Mouse (Mus musculus) limb, embryonic 10.5 days (tissue): ENCODE measurements at regions not wholly inside any gene's neighbourhood (a gene's known extent, or its start where the extent isn't known, plus 50 kb on each side); places are given as distances from the start of the nearest gene placed in this dataset.

Experiments
- DNase-seq: peaks from one replicate; pipeline ENCODE4 v3.0.0-alpha.2; 2017; ENCODE audit warnings: low spot score
- H3K27ac ChIP-seq: fragments of 300-500 bp; sonication (generic); 2 replicates; pipeline ENCODE4 v1.5.1; 2016; ENCODE audit warnings: mild to moderate bottlenecking
- H3K27me3 ChIP-seq: fragments of 300-500 bp; sonication (generic); 2 replicates; pipeline ENCODE4 v1.6.1; 2016; ENCODE audit warnings: low read depth, mild to moderate bottlenecking; ENCODE audit not compliant: poor library complexity, severe bottlenecking
- H3K36me3 ChIP-seq: fragments of 300-500 bp; sonication (generic); 2 replicates; pipeline ENCODE4 v1.6.1; 2016; ENCODE audit warnings: mild to moderate bottlenecking, moderate library complexity
- H3K4me1 ChIP-seq: fragments of 300-500 bp; sonication (generic); 2 replicates; pipeline ENCODE4 v1.6.1; 2016
- H3K4me3 ChIP-seq: fragments of 300-500 bp; sonication (generic); 2 replicates; pipeline ENCODE4 v1.5.1; 2016; ENCODE audit warnings: mild to moderate bottlenecking, moderate library complexity
- H3K9me3 ChIP-seq: fragments of 300-500 bp; sonication (generic); replicated peaks from 2 replicates; pipeline ENCODE4 v1.6.1; 2016; ENCODE audit warnings: mild to moderate bottlenecking
- WGBS: fragments of 180-500 bp; shearing (Covaris S2); methylation state at CpG from one replicate; pipeline ENCODE4 v1.1.7; 2016; 5-methylcytosine and 5-hydroxymethylcytosine counted together

- H3K9me3 ChIP-seq = no peaks in the 10 kb centered on the region
- H3K27ac ChIP-seq = no peak overlapping the region
- WGBS = 75% methylated on average over 8 of the region's 8 CpGs
- no peak overlapping the region for H3K4me3 ChIP-seq
- H3K36me3 ChIP-seq = no peaks in the 10 kb centered on the region
- DNase-seq = no peak
- no peaks in the 10 kb centered on the region for H3K27me3 ChIP-seq
- H3K4me1 ChIP-seq = no peaks in the 10 kb centered on the region
Measured at GRCm38 (mm10) chr6:111621684-111622480, 651.7 kb upstream of the Lmcd1 start.

GRCm38 (mm10) chr6:111622481-111623139, 650.9 kb upstream of the Lmcd1 start:
- Histone ChIP-seq H3K36me3 (no peaks in the 10 kb centered on the region), H3K9me3 (no peaks in the 10 kb centered on the region), H3K27ac (no peak overlapping the region), H3K27me3 (no peaks in the 10 kb centered on the region), H3K4me3 (no peak overlapping the region), H3K4me1 (no peaks in the 10 kb centered on the region)
- no peak for DNase-seq
- WGBS = 91% methylated on average over 7 of the region's 7 CpGs

GRCm38 (mm10) chr6:111623140-111623497, 650.4 kb upstream of the Lmcd1 start:
- no peak overlapping the region for H3K4me3 ChIP-seq
- no peaks in the 10 kb centered on the region for H3K36me3 ChIP-seq
- WGBS = 91% methylated on average over 4 of the region's 4 CpGs
- no peak overlapping the region for H3K27ac ChIP-seq
- no peaks in the 10 kb centered on the region for H3K4me1 ChIP-seq
- DNase-seq = no peak
- no peaks in the 10 kb centered on the region for H3K27me3 ChIP-seq
- no peaks in the 10 kb centered on the region for H3K9me3 ChIP-seq

- H3K4me3 ChIP-seq = no peak overlapping the region
- H3K9me3 ChIP-seq = no peaks in the 10 kb centered on the region
- no peak overlapping the region for H3K27ac ChIP-seq
- H3K4me1 ChIP-seq = no peaks in the 10 kb centered on the region
- no peaks in the 10 kb centered on the region for H3K36me3 ChIP-seq
- H3K27me3 ChIP-seq = no peaks in the 10 kb centered on the region
- no peak for DNase-seq
Measured at GRCm38 (mm10) chr6:111625501-111625900, 648.1 kb upstream of the Lmcd1 start.

DNA sequence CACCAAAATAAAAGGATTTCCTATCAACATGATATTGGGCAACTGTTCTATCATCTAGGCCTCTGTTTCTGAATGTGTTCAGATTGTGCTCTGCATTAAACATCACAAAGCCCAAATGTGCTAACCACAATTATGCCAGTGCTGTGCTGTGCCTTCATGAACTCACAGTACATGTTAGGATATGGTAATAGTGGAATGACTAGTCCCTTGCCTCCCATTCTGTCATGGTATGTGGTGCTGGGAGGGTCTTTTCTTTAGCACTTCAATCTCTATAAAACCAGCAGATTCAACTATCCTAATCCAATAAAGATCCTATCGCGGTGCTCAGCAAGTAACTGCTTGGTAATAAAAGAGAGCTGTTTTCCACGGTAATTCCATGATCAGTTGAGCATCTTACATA, 620.8 kb upstream of the Lmcd1 start:
- H3K27me3 ChIP-seq = no peaks in the 10 kb centered on the region
- 95% methylated on average over 3 of the region's 3 CpGs for WGBS
- DNase-seq = no peak

GRCm38 (mm10) chr6:111659957-111660356, 613.6 kb upstream of the Lmcd1 start:
- no peaks in the 10 kb centered on the region for H3K36me3 ChIP-seq
- WGBS = 85% methylated on average over 2 of the region's 2 CpGs
- no peaks in the 10 kb centered on the region for H3K4me1 ChIP-seq
- H3K4me3 ChIP-seq = no peak overlapping the region
- no peak for DNase-seq
- H3K27ac ChIP-seq = no peak overlapping the region
- H3K9me3 ChIP-seq = no peaks in the 10 kb centered on the region
- H3K27me3 ChIP-seq = no peaks in the 10 kb centered on the region

More for the DNA sequence above, 620.8 kb upstream of the Lmcd1 start:
- Histone ChIP-seq H3K36me3 (no peaks in the 10 kb centered on the region), H3K27ac (no peak overlapping the region), H3K4me3 (no peak overlapping the region), H3K4me1 (no peaks in the 10 kb centered on the region), H3K9me3 (no peaks in the 10 kb centered on the region)

- Histone ChIP-seq H3K27me3 (no peaks in the 10 kb centered on the region), H3K4me1 (no peaks in the 10 kb centered on the region), H3K27ac (no peak overlapping the region), H3K9me3 (no peaks in the 10 kb centered on the region), H3K4me3 (no peak overlapping the region), H3K36me3 (no peaks in the 10 kb centered on the region)
- DNase-seq = no peak
Measured at GRCm38 (mm10) chr6:111664603-111665002, 609.0 kb upstream of the Lmcd1 start.

GRCm38 (mm10) chr6:111684911-111685310, 588.6 kb upstream of the Lmcd1 start:
- DNase-seq = no peak
- Histone ChIP-seq H3K4me1 (no peaks in the 10 kb centered on the region), H3K36me3 (no peaks in the 10 kb centered on the region), H3K27me3 (no peaks in the 10 kb centered on the region), H3K9me3 (no peaks in the 10 kb centered on the region), H3K27ac (no peak overlapping the region), H3K4me3 (no peak overlapping the region)
- WGBS = 77% methylated on average over 2 of the region's 2 CpGs

DNA sequence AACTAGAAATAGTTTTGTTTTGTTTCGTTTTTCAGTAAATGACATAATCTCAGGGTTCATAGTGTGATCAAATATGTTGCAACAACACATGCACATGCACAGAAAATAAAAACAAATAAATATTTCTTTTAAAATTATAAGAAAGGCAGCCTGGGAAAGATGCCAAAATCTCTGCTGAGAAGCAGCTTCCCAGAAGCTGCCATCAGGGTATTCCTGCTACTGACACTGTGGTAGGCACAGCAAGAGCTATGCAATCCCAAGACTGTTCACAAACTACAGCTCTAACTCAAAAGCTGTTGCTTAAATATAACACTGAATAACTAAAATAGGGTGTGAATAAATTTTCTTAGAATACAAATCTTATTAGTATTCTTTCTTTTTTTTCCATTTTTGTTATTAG, 570.7 kb upstream of the Lmcd1 start:
- WGBS = 83% methylated on average over 1 of the region's 1 CpGs
- Histone ChIP-seq H3K27me3 (no peaks in the 10 kb centered on the region), H3K4me3 (no peak overlapping the region), H3K9me3 (no peaks in the 10 kb centered on the region), H3K36me3 (no peaks in the 10 kb centered on the region), H3K27ac (no peak overlapping the region), H3K4me1 (no peaks in the 10 kb centered on the region)
- no peak for DNase-seq

DNA sequence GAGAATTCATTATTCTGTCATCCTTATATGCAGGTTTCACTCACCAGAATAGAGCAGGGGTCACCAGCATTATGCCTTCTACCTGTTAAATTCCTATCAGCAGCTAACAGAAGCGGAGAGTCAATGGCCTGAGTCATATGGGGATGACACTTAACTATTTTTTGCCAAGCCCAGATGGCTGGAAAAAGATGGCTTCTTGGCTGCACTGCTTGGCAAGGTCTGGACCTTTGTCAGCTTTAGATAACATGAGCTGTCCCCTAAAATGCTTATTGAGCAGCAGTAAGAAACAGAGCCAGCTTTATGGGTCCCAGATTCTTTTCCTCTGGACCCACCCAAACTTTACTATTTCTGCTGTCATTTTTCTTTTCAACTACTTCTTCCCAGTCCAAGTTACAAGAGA, 565.3 kb upstream of the Lmcd1 start:
- Histone ChIP-seq H3K27me3 (no peaks in the 10 kb centered on the region), H3K27ac (no peak overlapping the region), H3K9me3 (no peaks in the 10 kb centered on the region), H3K4me1 (no peaks in the 10 kb centered on the region), H3K4me3 (no peak overlapping the region), H3K36me3 (no peaks in the 10 kb centered on the region)
- WGBS = 71% methylated on average over 1 of the region's 1 CpGs
- DNase-seq = no peak

DNA sequence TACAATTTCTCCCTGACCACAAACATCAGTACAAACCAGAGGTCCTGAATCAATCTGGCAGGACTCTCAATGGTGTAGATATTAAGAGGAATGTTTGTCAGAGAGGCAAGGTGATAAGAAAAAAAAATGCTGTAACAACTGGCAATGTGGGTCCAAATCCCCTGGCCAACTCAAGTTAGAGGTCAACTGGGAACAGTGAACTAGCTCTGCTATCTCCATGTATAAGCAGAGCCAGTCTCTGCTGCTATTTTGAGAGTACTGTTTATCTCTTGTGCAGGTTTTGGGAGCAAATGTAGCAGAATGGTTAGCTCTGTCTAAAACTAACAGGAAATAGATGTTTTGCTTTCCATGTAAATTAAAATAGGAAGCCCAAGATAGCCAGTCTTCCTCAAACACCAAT, 547.6 kb upstream of the Lmcd1 start:
- no peak overlapping the region for H3K27ac ChIP-seq
- no peaks in the 10 kb centered on the region for H3K36me3 ChIP-seq
- H3K9me3 ChIP-seq = no peaks in the 10 kb centered on the region
- no peak overlapping the region for H3K4me3 ChIP-seq
- H3K27me3 ChIP-seq = no peaks in the 10 kb centered on the region
- no peaks in the 10 kb centered on the region for H3K4me1 ChIP-seq
- no peak for DNase-seq

DNA sequence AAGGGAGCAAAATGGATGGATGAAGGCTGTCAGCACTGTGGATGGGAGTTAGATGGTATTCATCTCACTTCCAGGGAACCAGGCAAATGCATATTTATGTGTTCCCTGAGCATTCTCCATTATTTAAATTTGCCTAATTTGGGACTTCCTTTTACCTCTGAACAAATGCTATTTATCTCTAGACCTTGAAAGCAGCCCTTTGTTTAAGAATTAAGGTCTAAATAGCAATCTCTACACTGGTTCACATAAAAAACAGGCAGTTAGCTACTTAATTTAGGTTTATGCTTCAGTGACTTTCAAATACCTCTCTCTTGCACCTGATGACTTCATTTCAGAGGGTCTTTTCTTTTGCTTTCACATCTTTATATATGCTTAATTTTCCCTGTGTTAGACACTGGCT, 543.2 kb upstream of the Lmcd1 start:
- Histone ChIP-seq H3K9me3 (no peaks in the 10 kb centered on the region), H3K4me3 (no peak overlapping the region), H3K36me3 (no peaks in the 10 kb centered on the region), H3K27ac (no peak overlapping the region), H3K4me1 (no peaks in the 10 kb centered on the region), H3K27me3 (no peaks in the 10 kb centered on the region)
- no peak for DNase-seq

DNA sequence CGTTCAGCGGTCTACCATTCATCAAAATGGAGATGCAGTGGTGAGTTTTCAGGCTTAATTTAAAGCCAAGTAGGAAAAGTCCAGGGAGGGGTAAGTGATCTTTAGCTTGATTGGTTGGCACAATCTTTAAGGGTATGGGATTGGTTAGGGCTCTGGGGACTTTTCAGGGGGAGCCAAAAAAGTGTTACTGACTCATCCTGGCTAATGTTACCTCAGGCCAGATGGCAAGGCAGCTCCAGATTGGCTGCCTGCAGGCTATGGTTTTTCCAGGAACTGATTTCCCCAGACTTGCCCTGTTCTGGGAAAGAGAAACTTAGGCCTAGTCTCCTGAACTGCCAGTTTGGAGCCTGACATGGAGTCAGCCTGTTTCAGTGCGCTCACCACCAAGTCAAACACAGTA, 539.6 kb upstream of the Lmcd1 start:
- no peak overlapping the region for H3K4me3 ChIP-seq
- no peaks in the 10 kb centered on the region for H3K4me1 ChIP-seq
- WGBS = 88% methylated on average over 3 of the region's 3 CpGs
- H3K27me3 ChIP-seq = no peaks in the 10 kb centered on the region
- no peaks in the 10 kb centered on the region for H3K9me3 ChIP-seq
- no peak overlapping the region for H3K27ac ChIP-seq
- DNase-seq = no peak
- no peaks in the 10 kb centered on the region for H3K36me3 ChIP-seq

DNA sequence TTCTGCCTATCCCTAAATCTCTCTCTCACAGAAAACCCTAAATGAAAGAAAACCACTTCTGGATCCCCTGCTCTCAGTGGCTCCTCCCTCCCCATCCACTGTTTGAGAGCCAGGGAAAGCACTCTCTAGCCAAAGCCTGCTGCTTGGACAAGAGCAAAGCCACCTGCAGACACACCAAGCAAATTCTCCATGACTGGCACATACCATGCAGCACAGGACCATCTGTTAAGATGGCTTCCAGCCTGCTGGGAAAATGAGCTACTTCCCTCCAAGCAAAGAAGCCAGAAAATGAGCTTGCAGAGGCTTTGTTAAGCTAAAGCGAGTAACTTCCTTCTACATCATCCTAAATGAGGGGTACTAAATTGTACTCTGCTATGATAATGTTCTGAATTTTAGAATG, 534.6 kb upstream of the Lmcd1 start:
- 92% methylated on average over 1 of the region's 1 CpGs for WGBS
- Histone ChIP-seq H3K4me3 (no peak overlapping the region), H3K27me3 (no peaks in the 10 kb centered on the region), H3K4me1 (no peaks in the 10 kb centered on the region), H3K9me3 (no peaks in the 10 kb centered on the region), H3K36me3 (no peaks in the 10 kb centered on the region), H3K27ac (no peak overlapping the region)
- DNase-seq = no peak
